Mouse (Mus musculus) cerebellum, adult 11-12 months (tissue): ENCODE measurements around the gene Kdelc1.

Experiments used
- DNase-seq: peaks from one replicate; pipeline ENCODE4 v3.0.0; 2022

The Kdelc1 gene

DNA sequence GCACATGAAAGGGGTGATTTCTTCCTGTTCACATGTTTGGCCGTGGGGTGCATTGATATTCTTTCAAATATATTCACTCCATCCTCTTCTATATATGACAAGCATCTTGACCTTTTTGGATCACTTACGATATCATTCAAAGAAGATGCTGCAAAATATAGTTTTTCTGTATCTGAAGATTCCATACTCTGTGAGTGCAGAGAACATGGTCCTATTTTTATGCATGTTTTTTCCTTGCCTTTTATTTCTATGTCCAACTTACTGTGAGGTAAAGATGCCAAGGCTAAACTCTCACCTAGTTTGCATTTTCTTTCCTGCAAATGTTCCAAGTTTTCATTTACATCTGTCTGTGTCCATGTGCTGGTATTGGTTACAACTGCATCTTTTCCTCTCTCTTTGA, 56.8 kb downstream of the Kdelc1 start, which contains the start of gene Gm8251:
Gm8251 (minus strand) TSS at position 101 of the 400 bp plus-strand sequence.
- no peak for DNase-seq

DNA sequence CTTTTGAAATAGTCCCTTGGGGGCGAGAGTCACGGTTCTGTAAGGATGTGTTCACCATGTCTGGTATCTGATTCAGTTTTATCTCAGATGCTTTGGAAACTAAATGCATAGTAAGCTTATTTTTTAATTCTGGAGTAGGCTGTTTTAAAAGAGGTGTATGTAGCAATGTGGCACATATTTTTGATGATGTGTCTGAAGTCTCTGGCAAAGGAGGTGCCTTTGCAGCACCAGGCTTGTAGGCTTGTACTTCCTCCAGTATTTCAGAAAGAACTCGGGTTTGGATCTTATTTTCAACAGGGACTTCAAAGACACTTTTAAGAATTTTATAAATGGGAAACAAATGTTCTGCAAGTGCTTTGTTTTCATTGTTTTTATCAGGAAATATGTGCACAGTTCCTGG, 60.8 kb downstream of the Kdelc1 start:
- no peak for DNase-seq
